Mouse (Mus musculus): ENCODE measurements around the gene Xlr3c.
A peak's percentile ranks its signal among the peaks of the same experiment; 100 is the strongest.
"Not testable (repeated sequence)": the region's sequence is repeated elsewhere in the genome, so short reads cannot be mapped to it uniquely, and the experiment has no call there.

Xlr3c gene

GRCm38 (mm10) chrX:73265270-73265669 is at the start of gene Xlr3c:
Gene Xlr3c (minus strand): TSS chrX:73265390.
- not testable (repeated sequence) for DNase-seq

- peak; percentile 25 for DNase-seq
Measured at GRCm38 (mm10) chrX:73312522-73312921, 47.3 kb upstream of the Xlr3c start.

DNA sequence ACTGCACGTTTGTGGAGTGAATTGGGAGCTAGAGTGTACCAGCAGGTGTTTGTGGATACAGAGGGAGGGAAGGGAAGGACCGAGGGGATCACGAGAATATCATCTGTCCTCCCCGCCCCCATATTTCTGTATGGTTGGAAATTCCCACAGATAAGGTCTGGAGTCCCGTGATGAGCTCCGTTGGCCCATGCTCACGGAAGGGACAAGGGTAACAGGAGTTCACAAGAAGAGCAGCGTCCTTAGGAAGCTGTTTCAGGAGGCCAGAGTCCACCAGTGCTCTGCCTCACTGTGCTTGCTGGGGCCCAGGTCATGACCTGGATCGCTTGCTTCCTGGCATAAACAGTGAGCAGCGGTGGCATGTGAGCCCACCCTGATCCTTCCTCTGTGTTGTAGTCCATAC is 30.6 kb upstream of the Xlr3c start:
- DNase-seq = peak; percentile 8

DNA sequence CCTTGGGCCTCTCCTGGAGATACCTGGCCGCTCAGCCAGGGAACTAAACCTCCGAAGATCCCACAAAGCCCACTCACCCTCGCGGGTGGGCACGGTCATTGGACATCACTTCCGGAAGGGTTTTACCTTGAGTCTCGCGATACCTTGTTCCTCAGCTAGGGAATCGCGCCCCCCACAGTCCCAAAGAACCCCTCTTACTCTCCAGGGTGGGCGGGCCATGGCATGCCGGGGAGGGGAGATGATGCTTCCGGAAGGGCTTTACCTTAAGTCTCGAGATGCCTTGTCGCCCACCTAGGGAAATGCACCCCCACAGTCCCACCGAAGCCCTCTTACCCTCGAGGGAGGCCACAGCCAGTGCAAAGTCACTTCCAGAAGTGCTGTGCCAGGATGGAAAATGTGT is 27.7 kb upstream of the Xlr3c start, which contains the start of the genes Xlr5a and Xlr5c:
Gene Xlr5a, minus strand, starts transcription at position 101 of the 400 bp plus-strand sequence.
Gene Xlr5c, minus strand, starts transcription at position 101 of the 400 bp plus-strand sequence.
- DNase-seq = not testable (repeated sequence)

- not testable (repeated sequence) for DNase-seq
Measured at GRCm38 (mm10) chrX:73262428-73262827, 2.8 kb downstream of the Xlr3c start.

DNA sequence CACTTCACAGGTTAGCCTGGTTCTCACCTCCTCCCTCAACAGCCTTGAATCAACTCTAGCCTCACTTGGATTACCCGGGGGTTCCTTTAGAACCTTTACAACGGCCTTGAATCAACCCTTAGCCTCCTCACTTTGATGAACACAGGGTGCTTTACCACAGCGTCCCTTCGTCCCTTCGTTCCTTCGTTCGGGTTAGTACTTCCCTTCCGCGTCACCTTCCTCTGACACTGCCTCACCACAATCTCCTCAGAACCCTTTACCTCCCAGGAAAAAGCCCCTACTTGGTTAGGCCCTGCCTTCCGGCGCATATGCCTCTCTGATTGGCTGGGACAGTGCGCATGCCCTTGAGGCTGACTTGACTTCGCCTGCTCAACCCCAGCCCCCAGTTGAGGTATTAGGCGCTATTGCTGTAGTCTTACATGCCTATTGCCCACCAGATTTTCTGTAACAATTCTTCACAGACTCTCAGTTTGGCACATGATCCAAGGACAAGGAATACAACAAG is 22.3 kb downstream of the Xlr3c start, which contains the start of gene Xlr4c:
Gene Xlr4c, minus strand, starts transcription at position 310 of the 505 bp plus-strand sequence.
- not testable (repeated sequence) for DNase-seq

DNA sequence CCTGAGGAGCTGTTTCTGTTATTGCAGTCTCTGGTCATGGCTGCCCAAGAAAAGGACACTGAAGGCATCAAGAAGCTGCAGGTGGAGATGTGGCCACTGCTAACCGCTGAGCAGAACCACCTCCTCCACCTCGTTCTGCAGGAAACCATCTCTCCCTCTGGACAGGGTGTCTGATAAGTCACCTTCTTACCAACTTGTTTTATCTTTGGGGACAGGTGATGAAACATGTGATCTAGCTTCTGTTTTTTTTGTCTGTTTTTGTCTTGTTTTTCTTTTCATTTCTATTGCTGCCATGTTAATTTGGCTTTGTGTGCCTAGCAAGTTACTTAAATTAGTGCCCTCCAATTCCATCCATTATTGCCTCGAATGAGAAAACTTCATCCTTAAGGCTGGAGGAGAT is 35.9 kb downstream of the Xlr3c start:
- DNase-seq = no peak

- DNase-seq = peak; percentile 59
Measured at GRCm38 (mm10) chrX:73228606-73229214, 36.5 kb downstream of the Xlr3c start.

DNA sequence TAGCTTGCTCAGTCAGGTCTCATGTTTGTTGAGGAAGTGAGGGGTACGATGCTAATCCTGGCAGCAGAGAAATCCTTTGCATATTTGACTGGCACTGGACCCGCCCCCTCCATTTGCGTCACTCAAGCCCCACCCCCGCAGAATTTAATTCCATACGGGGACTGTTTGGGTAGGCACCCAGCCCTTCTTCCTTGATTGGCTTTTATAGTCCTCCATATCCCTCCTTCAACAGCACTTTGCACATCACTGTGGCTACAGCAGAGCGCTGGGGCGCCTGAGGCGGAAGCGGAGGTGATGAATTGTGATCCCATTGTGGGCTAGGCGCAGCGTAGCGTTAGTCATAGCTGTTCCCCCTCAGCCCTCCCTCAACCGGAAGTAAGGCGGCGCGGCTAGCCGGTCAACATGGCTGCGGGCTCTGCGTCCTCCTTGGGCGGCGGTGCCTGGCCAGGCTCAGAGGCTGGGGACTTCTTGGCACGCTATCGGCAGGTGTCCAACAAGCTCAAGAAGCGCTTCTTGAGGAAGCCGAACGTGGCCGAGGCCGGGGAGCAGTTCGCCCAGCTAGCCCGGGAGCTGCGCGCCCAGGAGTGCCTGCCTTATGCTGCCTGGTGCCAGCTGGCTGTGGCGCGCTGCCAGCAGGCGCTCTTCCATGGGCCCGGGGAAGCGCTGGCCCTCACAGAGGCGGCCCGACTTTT is 37.1 kb downstream of the Xlr3c start, which contains the start of gene F8a:
Gene F8a, plus strand, starts transcription at position 378 of the 692 bp plus-strand sequence.
- DNase-seq = peak; percentile 87

DNA sequence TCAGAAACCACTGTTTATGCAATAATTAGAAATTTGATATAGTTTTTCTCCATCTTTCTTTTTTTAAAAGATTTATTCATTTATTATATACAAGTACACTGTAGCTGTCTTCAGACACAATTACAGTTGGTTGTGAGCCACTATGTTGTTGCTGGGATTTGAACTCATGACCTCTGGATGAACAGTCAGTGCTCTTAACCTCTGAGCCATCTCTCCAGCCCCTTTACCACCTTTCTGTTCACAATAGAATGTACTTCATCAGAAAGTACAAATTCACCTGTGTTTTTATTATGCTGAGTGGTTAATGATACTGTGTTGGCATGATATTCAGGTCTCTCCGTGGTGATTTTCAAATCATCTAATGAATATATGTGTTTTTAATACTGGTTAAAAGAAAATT is 39.8 kb downstream of the Xlr3c start:
- no peak for DNase-seq

DNA sequence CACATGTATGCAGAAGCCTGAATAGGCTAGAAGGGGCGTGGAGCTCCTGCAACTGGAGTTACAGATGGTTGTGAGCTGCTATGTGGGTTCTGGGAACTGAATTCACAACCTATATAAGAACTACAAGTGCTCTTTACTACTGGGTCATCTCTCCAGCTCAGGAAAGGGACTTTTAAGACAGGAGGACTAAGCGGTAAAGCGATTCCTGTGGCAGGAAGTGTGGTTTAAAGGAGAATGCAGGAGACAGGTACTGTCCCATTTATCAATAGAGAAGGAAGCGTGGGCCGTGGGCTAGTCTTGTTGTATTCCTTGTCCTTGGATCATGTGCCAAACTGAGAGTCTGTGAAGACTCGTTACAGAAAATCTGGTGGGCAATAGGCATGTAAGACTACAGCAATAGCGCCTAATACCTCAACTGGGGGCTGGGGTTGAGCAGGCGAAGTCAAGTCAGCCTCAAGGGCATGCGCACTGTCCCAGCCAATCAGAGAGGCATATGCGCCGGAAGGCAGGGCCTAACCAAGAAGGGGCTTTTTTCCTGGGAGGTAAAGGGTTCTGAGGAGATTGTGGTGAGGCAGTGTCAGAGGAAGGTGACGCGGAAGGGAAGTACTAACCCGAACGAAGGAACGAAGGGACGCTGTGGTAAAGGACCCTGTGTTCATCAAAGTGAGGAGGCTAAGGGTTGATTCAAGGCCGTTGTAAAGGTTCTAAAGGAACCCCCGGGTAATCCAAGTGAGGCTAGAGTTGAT is 51.2 kb downstream of the Xlr3c start, which contains the start of gene Xlr4b:
Gene Xlr4b, plus strand, starts transcription at position 515 of the 746 bp plus-strand sequence.
- DNase-seq = not testable (repeated sequence)
